Mouse (Mus musculus) small intestine, adult 2 months (tissue): ENCODE data around the gene Cst3. TPM values are rescaled to one million over a fixed set of nuclear protein-coding genes. Genes with fewer than 3 reads are reported as not detected.
A peak's percentile ranks its signal among the peaks of the same experiment; 100 is the strongest.

Experiments used
- H3K27ac ChIP-seq: fragments of 200-500 bp; 2 replicates; pipeline ENCODE4 v1.5.1; 2012; ENCODE audit warnings: low read depth, low read length, control low read depth, inconsistent platforms; ENCODE audit not compliant: insufficient read depth
- H3K27me3 ChIP-seq: fragments of 200-500 bp; 2 replicates; pipeline ENCODE4 v1.6.1; 2012; ENCODE audit warnings: mild to moderate bottlenecking, moderate library complexity, low read length, inconsistent platforms; ENCODE audit not compliant: control insufficient read depth, insufficient read depth
- H3K36me3 ChIP-seq: fragments of 200-500 bp; 2 replicates; pipeline ENCODE4 v1.6.1; 2012; ENCODE audit warnings: mild to moderate bottlenecking, low read length, control low read depth, inconsistent platforms; ENCODE audit not compliant: control insufficient read depth, insufficient read depth
- H3K4me1 ChIP-seq: fragments of 200-500 bp; 2 replicates; pipeline ENCODE4 v1.6.1; 2012; ENCODE audit warnings: low read length, inconsistent platforms, mixed read lengths; ENCODE audit not compliant: control insufficient read depth, insufficient read depth, insufficient read length
- H3K4me3 ChIP-seq: fragments of 200-500 bp; 2 replicates; pipeline ENCODE4 v1.5.1; 2012; ENCODE audit warnings: low read depth, mild to moderate bottlenecking, control low read depth, inconsistent platforms, low read length, moderate library complexity
- CTCF ChIP-seq: fragments of 200-500 bp; IDR thresholded peaks from 2 replicates; pipeline ENCODE4 v1.5.1; 2012; ENCODE audit warnings: low read depth, mild to moderate bottlenecking, control low read depth, inconsistent platforms, low read length, moderate library complexity, mixed read lengths; ENCODE audit not compliant: insufficient replicate concordance, insufficient read length; ENCODE audit errors: extremely low read depth
- POLR2A ChIP-seq: fragments of 200-500 bp; IDR thresholded peaks from 2 replicates; pipeline ENCODE4 v1.6.1; 2012; ENCODE audit warnings: low read depth, mild to moderate bottlenecking, control low read depth, inconsistent platforms, low read length, moderate library complexity
- WGBS: fragments of 180-500 bp; shearing (Covaris S2); methylation state at CpG from one replicate; pipeline ENCODE4 v1.1.7; 2018; 5-methylcytosine and 5-hydroxymethylcytosine counted together
- polyA plus RNA-seq: library from polyadenylated mRNA; depleted of rRNA; stranded (reverse); fragments of >200 nt; gene quantifications from 2 replicates; pipeline ENCODE4 v1.2.3, GENCODE M21; 2012

The Cst3 gene
- polyA plus RNA-seq, 1 experiment: 330 TPM

DNA sequence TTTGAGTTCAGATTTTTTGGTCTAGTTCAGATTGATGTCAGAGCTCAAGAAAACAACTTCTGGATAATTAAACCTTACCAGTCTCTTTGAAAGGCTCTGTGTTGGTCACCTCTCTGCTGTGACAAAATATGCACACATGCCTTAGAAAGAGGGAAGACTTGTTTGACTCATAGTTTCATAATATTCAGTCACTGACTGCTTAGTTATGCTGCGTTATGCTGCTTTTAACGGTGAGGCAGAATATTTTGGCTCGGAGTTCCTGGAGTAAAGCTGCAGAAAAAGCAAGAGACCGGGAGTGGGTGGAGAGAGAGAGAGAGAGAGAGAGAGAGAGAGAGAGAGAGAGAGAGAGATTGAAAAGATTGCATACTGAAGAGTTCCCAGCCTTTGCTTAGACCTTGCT, 14.5 kb downstream of the Cst3 start:
- Histone ChIP-seq H3K4me1 (no peaks in the 10 kb centered on the region), H3K36me3 (no peaks in the 10 kb centered on the region), H3K27ac (no peak overlapping the region; the same call in 1 of the 2 replicates), H3K4me3 (no peak overlapping the region), H3K27me3 (no peaks in the 10 kb centered on the region)
- TF ChIP-seq CTCF: no peak
- TF ChIP-seq POLR2A: no peak
- 79% methylated on average over 4 of the region's 4 CpGs for WGBS

DNA sequence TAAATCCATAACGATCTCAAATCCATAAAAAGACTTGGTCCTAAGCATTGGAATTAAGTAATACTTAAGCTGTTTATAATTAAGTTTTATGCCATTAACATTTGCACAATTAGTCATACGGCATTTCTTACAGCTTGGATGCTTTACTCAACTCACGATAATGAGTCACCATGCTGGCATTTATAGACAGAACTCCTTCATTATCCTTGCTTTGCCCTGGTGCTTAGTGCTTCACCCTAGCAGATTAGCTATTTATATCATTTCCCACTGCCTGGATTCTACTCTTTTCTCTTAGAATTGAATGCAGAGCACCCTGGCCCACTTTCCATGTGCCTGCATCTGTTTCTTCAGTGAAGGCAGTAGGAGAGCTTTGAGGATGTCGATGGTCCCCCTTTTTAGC, 18.0 kb downstream of the Cst3 start:
- Histone ChIP-seq H3K27me3 (no peaks in the 10 kb centered on the region), H3K36me3 (no peaks in the 10 kb centered on the region), H3K27ac (no peak overlapping the region), H3K4me3 (no peak overlapping the region), H3K4me1 (no peaks in the 10 kb centered on the region)
- 66% methylated on average over 4 of the region's 4 CpGs for WGBS
- TF ChIP-seq CTCF: no peak

DNA sequence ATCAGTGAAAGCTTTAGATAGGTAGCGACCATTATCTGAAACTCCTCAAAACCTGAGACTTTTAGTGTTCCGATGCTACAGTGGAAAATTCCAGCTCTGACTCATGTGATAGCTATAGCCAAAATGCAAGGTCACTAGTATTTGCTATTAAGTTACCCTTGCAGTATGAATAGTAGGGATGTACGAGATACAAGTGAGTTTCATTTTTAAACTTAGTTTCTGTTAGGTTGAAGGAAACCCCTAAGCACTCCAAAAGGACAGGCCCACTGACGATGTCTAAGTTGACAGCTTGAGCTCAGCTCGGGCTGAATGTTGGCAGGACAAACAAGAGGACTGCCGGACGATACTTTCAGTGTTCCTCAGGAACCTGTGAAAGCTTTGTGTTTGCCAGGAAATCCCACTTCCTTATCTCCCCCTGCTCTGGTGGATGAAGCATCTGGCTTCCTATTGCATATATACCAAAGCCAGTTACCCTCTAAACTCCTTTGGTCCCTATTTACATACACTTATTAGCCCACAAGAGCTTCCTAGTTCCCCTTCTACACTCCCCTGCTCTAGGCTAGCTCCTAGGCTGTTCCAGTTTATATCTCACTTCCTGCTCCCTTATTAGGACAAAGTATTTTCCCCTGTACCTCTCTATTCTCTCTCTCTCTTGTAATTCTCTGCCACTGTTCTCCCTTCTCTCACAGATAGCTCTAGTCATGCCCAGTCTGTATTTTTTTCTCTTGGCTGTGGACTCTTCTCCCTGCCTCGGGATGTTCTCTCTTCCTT, 18.7 kb downstream of the Cst3 start:
- no peaks in the 10 kb centered on the region for H3K36me3 ChIP-seq
- H3K4me1 ChIP-seq: no peaks in the 10 kb centered on the region
- H3K27me3 ChIP-seq: no peaks in the 10 kb centered on the region
- no peak for TF ChIP-seq CTCF
- no peak for TF ChIP-seq POLR2A
- H3K4me3 ChIP-seq: no peak overlapping the region
- peak overlapping the region; percentile 66 for H3K27ac ChIP-seq
- WGBS: 36% methylated on average over 8 of the region's 8 CpGs

DNA sequence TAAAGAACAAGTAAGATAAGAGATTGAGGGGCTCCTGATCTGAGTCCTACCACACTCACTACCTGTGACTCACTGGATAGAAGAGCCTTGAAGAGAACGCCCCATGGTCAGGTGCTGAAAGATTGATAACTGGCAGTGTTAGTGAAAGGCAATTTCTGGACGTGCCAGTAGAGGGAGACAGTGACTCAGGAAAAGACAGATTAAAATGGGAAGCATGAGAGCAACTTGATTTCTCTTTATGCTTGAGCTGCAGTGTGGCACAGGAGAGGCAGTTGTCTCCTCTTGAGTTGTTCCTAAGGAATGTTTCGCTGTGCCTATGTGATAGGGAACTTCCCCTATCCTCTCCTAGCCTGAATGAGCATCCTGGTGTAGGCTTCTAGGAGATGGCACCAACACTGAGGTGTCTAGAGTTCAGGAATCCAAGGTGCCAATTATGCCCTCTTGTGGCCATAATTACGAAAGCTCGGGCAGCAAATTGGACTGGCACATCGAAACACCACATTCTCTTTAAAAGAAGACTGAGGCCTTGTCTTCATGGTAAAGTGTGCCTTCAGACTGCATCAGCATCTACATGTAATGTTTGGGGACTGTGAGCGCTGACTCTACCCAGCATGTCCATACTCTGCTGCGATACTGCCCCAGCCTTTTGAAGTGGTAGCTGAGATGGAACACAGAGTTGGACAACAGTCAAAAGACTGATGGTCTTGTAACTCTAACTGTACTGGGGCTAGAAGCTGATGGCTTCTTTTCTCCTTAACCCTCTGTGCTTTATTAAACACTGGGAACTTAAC, 24.2 kb downstream of the Cst3 start:
- H3K27ac ChIP-seq: no peak overlapping the region
- 36% methylated on average over 8 of the region's 8 CpGs for WGBS
- peak; percentile 67; the same call in 1 of the 2 replicates for TF ChIP-seq CTCF
- no peak for TF ChIP-seq POLR2A

DNA sequence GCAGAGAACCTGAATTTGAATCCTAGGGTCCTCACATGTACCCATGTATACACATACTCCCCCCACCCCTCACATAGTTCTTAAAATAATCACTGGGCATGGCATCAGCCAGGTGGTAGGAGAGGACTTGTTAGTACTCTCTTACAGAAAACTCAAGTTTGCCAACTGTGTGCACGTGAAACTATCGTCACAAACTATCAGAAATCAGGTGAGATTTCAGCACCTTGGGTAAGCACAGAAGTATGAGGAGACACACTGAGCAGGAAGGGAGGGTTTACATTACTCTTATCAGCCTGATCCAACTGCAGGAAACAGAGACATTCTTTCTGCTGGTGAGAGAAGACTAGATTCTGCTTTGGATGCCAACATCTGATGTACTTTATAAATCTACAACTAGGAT, 36.3 kb downstream of the Cst3 start:
- no peaks in the 10 kb centered on the region for H3K4me1 ChIP-seq
- WGBS: 73% methylated on average over 2 of the region's 2 CpGs
- H3K4me3 ChIP-seq: no peak overlapping the region
- TF ChIP-seq POLR2A (no peak), CTCF (no peak)
- no peaks in the 10 kb centered on the region for H3K36me3 ChIP-seq
- peaks cover 6% of the 10 kb centered on the region; the same call in 1 of the 2 replicates for H3K27me3 ChIP-seq
- H3K27ac ChIP-seq: no peak overlapping the region

More for the DNA sequence above, 24.2 kb downstream of the Cst3 start:
- Histone ChIP-seq H3K36me3 (no peaks in the 10 kb centered on the region), H3K4me3 (no peak overlapping the region), H3K27me3 (no peaks in the 10 kb centered on the region), H3K4me1 (no peaks in the 10 kb centered on the region)

DNA sequence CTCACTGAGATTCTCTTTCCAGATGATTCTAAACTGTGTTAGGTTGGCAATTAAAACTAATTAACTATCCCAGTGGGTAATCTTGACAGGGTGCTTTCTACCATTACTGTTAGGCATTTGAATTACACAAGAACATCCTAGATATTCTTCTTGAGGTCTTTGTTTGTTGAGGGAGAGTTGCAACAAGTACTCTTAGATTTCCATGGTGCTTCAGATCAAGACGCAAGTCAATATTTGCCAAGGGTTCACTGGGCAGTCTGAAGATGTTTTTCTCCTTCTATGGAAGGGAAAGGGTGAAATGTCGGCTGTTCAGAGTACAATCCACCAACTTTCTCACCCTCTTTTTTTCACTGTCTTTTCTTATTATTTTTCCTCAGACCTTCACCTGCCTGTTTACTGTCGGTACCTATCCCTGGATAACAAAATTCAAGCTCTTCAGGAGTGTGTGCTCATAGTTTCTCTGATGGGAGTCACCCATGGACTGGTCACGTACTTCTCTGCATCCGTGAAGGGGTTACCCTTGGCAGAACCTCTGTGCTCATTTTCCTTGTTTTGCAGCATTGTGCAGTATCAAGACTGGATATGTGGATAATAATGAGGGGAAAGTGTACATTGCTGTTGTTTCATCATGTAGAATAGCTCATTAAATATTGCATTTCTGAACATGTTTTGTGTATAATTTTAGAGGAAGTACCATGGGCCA, 37.3 kb downstream of the Cst3 start:
- Histone ChIP-seq H3K4me1 (no peaks in the 10 kb centered on the region), H3K36me3 (no peaks in the 10 kb centered on the region), H3K27me3 (peaks cover 6% of the 10 kb centered on the region; the same call in 1 of the 2 replicates), H3K4me3 (no peak overlapping the region), H3K27ac (no peak overlapping the region)
- 74% methylated on average over 5 of the region's 5 CpGs for WGBS
- no peak for TF ChIP-seq POLR2A
- no peak for TF ChIP-seq CTCF
